In the genomic region with DNA sequence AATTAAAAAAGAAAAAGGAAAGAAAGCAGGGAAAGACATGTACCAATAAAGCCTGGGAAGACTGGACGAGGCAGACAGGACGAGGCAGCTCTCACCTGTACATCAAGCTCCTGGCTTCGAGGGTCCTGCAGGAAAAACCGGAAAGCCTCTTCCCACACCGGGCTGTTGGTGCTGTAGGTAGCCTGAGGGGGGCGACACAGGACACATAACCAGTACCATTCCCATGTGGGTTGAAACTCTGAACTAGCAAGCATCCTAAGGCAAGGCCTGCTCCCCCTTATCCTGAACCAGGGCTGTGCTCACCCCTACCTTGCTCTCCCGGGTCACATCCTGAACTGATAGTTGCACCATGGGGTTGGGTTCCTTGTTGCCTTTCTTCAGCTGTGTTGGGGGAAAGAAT, we compare ENCODE assay signal across 8 mouse cellular contexts. TPM values are rescaled to one million over a fixed set of nuclear protein-coding genes. Genes with fewer than 3 reads are reported as not detected.
A peak's percentile ranks its signal among the peaks of the same experiment; 100 is the strongest.
DNase-seq lines count a peak whose midpoint lies in the region; ATAC-seq and TF ChIP-seq lines count a peak whose summit lies in the region.
"Had no signal": no experiment of that assay in that cellular context is flagged by ENCODE, and none has a peak within 500 bp of the region (broad histone marks: within the 10 kb centered on the region; RNA-seq: fewer than 3 reads in every experiment).

No protein-coding gene starts in this region.

- no peak overlapping the region for H3K9ac ChIP-seq in kidney, embryonic 16.5 days (replicated peaks; ENCODE audit: low read length)
- no peak overlapping the region for H3K9ac ChIP-seq in lung, embryonic 14.5 days
- H3K9ac ChIP-seq: liver, embryonic 13.5 days had no signal

- ATAC-seq in kidney, embryonic 16.5 days (ENCODE audit: low FRiP score, low TSS enrichment) = no peak
- ATAC-seq in CD4-positive, CD25-positive, alpha-beta regulatory T cell, adult 4 months = peak; percentile 45
- no peak for ATAC-seq in lung, embryonic 14.5 days (ENCODE audit: insufficient read depth)

- H3K4me3 ChIP-seq in kidney, adult 2 months (ENCODE audit: insufficient read depth, low read depth, low read length) = no peak overlapping the region
- no peak overlapping the region for H3K4me3 ChIP-seq in kidney, embryonic 16.5 days (ENCODE audit: low read length)
- H3K4me3 ChIP-seq in lung, embryonic 14.5 days (ENCODE audit: low read depth, low read length) = no peak overlapping the region
- H3K4me3 ChIP-seq: liver, embryonic 13.5 days had no signal

- no peak overlapping the region for H3K27ac ChIP-seq in kidney, adult 2 months (ENCODE audit: insufficient read depth, low read depth, low read length)
- no peak overlapping the region for H3K27ac ChIP-seq in kidney, embryonic 16.5 days (ENCODE audit: low read length)
- no peak overlapping the region for H3K27ac ChIP-seq in lung, embryonic 14.5 days (ENCODE audit: low read depth)
- H3K27ac ChIP-seq: liver, embryonic 13.5 days had no signal

- peak; percentile 57 for DNase-seq in kidney, adult 2 months
- peak; percentile 81 for DNase-seq in R1 (ENCODE audit: low read depth, low spot score)
- DNase-seq in frontal cortex, postnatal 36 days (ENCODE audit: low spot score in 2 of 2) = peak; percentile 29 to 48
- DNase-seq in lung, embryonic 14.5 days = peak; percentile 43
- no peak for DNase-seq in urinary bladder, postnatal 25 days (ENCODE audit: low spot score)
- DNase-seq: liver, embryonic 13.5 days had no signal

- no peak for TF ChIP-seq POLR2A in kidney, adult 2 months (IDR thresholded peaks at IDR 0.05; ENCODE audit: low read depth, low read length)

- no peak overlapping the region for H3K4me2 ChIP-seq in kidney, embryonic 16.5 days (replicated peaks; ENCODE audit: low read depth, low read length)
- no peak overlapping the region for H3K4me2 ChIP-seq in lung, embryonic 14.5 days
- H3K4me2 ChIP-seq: liver, embryonic 13.5 days had no signal

- TF ChIP-seq CTCF in kidney, adult 2 months (conservative IDR thresholded peaks at IDR 0.05; ENCODE audit: insufficient read depth, insufficient read length, low read depth, low read length) = peak; percentile 81
- peak; percentile 53 for TF ChIP-seq CTCF in lung, embryonic 14.5 days (IDR thresholded peaks at IDR 0.05; ENCODE audit: low read depth)

- WGBS in kidney, adult 2 months = 83% methylated on average over 7 of the region's 7 CpGs
- 82% methylated on average over 7 of the region's 7 CpGs for WGBS in kidney, embryonic 16.5 days
- 75% methylated on average over 7 of the region's 7 CpGs for WGBS in lung, embryonic 14.5 days

- H3K27me3 ChIP-seq in kidney, adult 2 months (replicated peaks; ENCODE audit: control insufficient read depth, insufficient read depth, low read length) = no peaks in the 10 kb centered on the region
- peaks cover 3% of the 10 kb centered on the region; the same call in 1 of the 2 replicates for H3K27me3 ChIP-seq in kidney, embryonic 16.5 days (ENCODE audit: insufficient read depth, low read length)
- H3K27me3 ChIP-seq in lung, embryonic 14.5 days (ENCODE audit: insufficient read depth, low read length) = peaks cover 10% of the 10 kb centered on the region; the same call in 1 of the 2 replicates

- H3K9me3 ChIP-seq in kidney, embryonic 16.5 days (ENCODE audit: low read length) = no peaks in the 10 kb centered on the region
- no peaks in the 10 kb centered on the region for H3K9me3 ChIP-seq in lung, embryonic 14.5 days (ENCODE audit: low read depth, low read length)
- H3K9me3 ChIP-seq: liver, embryonic 13.5 days had no signal

- no peaks in the 10 kb centered on the region for H3K4me1 ChIP-seq in kidney, adult 2 months (ENCODE audit: control insufficient read depth, insufficient read depth, low read length)
- H3K4me1 ChIP-seq in kidney, embryonic 16.5 days (ENCODE audit: insufficient read depth, low read length) = peaks cover 8% of the 10 kb centered on the region
- H3K4me1 ChIP-seq in lung, embryonic 14.5 days (ENCODE audit: insufficient read depth) = no peaks in the 10 kb centered on the region

- H3K36me3 ChIP-seq in kidney, adult 2 months (ENCODE audit: control insufficient read depth, insufficient read depth, low read length) = no peaks in the 10 kb centered on the region
- H3K36me3 ChIP-seq in kidney, embryonic 16.5 days (ENCODE audit: insufficient read depth, low read length) = peaks cover 18% of the 10 kb centered on the region; the same call in 1 of the 2 replicates
- peaks cover 27% of the 10 kb centered on the region for H3K36me3 ChIP-seq in lung, embryonic 14.5 days (ENCODE audit: insufficient read depth)

RNA-seq across cellular contexts. Expression of a gene that starts 6.8 kb away (rescaled TPM):
- 24.5 and 25.5 TPM in 2 replicates for polyA plus RNA-seq in kidney, adult 2 months (2012; rRNA removed)
- 23.2 and 24.2 TPM in 2 replicates for polyA plus RNA-seq in kidney, embryonic 16.5 days (2015; fragmentation: Nextera tagmentation; extraction: Ambion mirVana)
- 10 to 100 TPM; 68.4 to 84.4 TPM for polyA plus RNA-seq in CD4-positive, CD25-positive, alpha-beta regulatory T cell, adult 4 months (2017; shearing (Covaris generic))
- polyA plus RNA-seq in lung, embryonic 14.5 days (2014; fragmentation: Nextera tagmentation; extraction: Ambion mirVana) = 21.5 and 23.0 TPM in 2 replicates

RNA-seq across cellular contexts. Expression of a gene that starts 20.3 kb away (rescaled TPM):
- polyA plus RNA-seq in kidney, adult 2 months (2012; rRNA removed) = 8.4 and 10.6 TPM in 2 replicates
- 4.2 and 5.7 TPM in 2 replicates for polyA plus RNA-seq in kidney, embryonic 16.5 days (2015; fragmentation: Nextera tagmentation; extraction: Ambion mirVana)
- 1 to 10 TPM; 4.3 to 5.4 TPM for polyA plus RNA-seq in CD4-positive, CD25-positive, alpha-beta regulatory T cell, adult 4 months (2017; shearing (Covaris generic))
- polyA plus RNA-seq in lung, embryonic 14.5 days (2014; fragmentation: Nextera tagmentation; extraction: Ambion mirVana) = 3.0 and 4.4 TPM in 2 replicates

RNA-seq across cellular contexts. Expression of a gene that starts 24.9 kb away (rescaled TPM):
- 897 and 1,416 TPM in 2 replicates for polyA plus RNA-seq in kidney, adult 2 months (2012; rRNA removed)
- polyA plus RNA-seq in kidney, embryonic 16.5 days (2015; fragmentation: Nextera tagmentation; extraction: Ambion mirVana) = 1,255 and 1,413 TPM in 2 replicates
- polyA plus RNA-seq in CD4-positive, CD25-positive, alpha-beta regulatory T cell, adult 4 months (2017; shearing (Covaris generic)) = 100 to 1,000 TPM; 937 to 954 TPM
- polyA plus RNA-seq in lung, embryonic 14.5 days (2014; fragmentation: Nextera tagmentation; extraction: Ambion mirVana) = 1,221 and 1,238 TPM in 2 replicates

RNA-seq across cellular contexts. Expression of a gene that starts 28.7 kb away (rescaled TPM):
- polyA plus RNA-seq in kidney, adult 2 months (2012; rRNA removed) = 10.0 and 11.3 TPM in 2 replicates
- polyA plus RNA-seq in kidney, embryonic 16.5 days (2015; fragmentation: Nextera tagmentation; extraction: Ambion mirVana) = 16.2 and 16.6 TPM in 2 replicates
- polyA plus RNA-seq in CD4-positive, CD25-positive, alpha-beta regulatory T cell, adult 4 months (2017; shearing (Covaris generic)) = 10 to 100 TPM in 1 of 2 experiments, 1 to 10 TPM in 1; 9.2 to 11.8 TPM
- 11.0 and 14.5 TPM in 2 replicates for polyA plus RNA-seq in lung, embryonic 14.5 days (2014; fragmentation: Nextera tagmentation; extraction: Ambion mirVana)

RNA-seq across cellular contexts. Expression of a gene that starts 30.3 kb away (rescaled TPM):
- 1,799 and 2,275 TPM in 2 replicates for polyA plus RNA-seq in kidney, adult 2 months (2012; rRNA removed)
- polyA plus RNA-seq in kidney, embryonic 16.5 days (2015; fragmentation: Nextera tagmentation; extraction: Ambion mirVana) = 3,659 and 3,733 TPM in 2 replicates
- polyA plus RNA-seq in CD4-positive, CD25-positive, alpha-beta regulatory T cell, adult 4 months (2017; shearing (Covaris generic)) = 1,000 to 10,000 TPM; 4,848 to 7,095 TPM
- polyA plus RNA-seq in lung, embryonic 14.5 days (2014; fragmentation: Nextera tagmentation; extraction: Ambion mirVana) = 4,697 and 4,895 TPM in 2 replicates
